Mouse (Mus musculus) hematopoietic stem cell, adult 5-6 weeks (primary cell): Measurements from ENCODE around the gene Cadps2. TPM values are rescaled to one million over a fixed set of nuclear protein-coding genes. Genes with fewer than 3 reads are reported as not detected.

Experiments
- total RNA-seq: library from RNA; stranded (forward); fragments of 172-1452, 232-1000 nt; gene quantifications from 2 replicates; pipeline ENCODE4 v1.2.3, GENCODE M21; 2017

Gene Cadps2
- total RNA-seq, 1 experiment from 2014 or later = 17.5 TPM

Other genes starting within 250 kb of the Cadps2 start
- gene Rnf133, start 189.1 kb downstream of the Cadps2 start, total RNA-seq = 0.25 TPM in 1 of 2 replicates, not detected in the other
- gene Rnf148, start 184.3 kb downstream of the Cadps2 start, total RNA-seq = 0.44 TPM in 1 of 2 replicates, not detected in the other
- gene Tas2r118, start 130.6 kb upstream of the Cadps2 start, total RNA-seq = not detected in 2 replicates